Mouse (Mus musculus): ENCODE results near the gene G0s2. TPM values are rescaled to one million over a fixed set of nuclear protein-coding genes. Genes with fewer than 3 reads are reported as not detected.
A peak's percentile ranks its signal among the peaks of the same experiment; 100 is the strongest.

The G0s2 gene
- polyA plus RNA-seq, 1 experiment from 2014 or later: 180 TPM

DNA sequence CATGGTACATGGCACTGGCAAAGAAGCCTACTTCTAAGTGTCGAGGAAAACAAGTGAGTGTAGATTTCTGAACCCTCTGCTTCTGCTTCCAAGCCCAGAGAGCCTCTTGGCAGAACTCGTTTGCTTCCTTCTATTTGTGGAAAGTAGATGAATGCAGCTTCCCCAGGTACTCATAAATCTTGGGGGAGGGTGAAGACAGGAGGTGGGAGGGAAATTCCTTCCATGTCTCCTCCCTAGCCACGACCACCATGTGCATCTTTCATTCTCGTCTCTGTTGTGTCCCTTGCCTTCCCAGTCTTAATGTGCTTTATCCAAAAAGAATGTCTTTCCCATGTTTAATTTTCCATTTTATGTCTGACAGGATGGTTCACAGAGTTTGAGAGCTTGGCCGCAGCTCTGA is 20.4 kb downstream of the G0s2 start:
- H3K4me1 ChIP-seq (ENCODE audit: control insufficient read depth, low read depth, low read length): no peaks in the 10 kb centered on the region
- H3K9me3 ChIP-seq (replicated peaks; ENCODE audit: control insufficient read depth, low read length): no peaks in the 10 kb centered on the region
- H3K36me3 ChIP-seq (ENCODE audit: control insufficient read depth, insufficient read depth): no peaks in the 10 kb centered on the region
- H3K9ac ChIP-seq (ENCODE audit: low read depth, low read length): no peak overlapping the region
- WGBS (ENCODE audit: insufficient replicate concordance): 35% methylated on average over 5 of the region's 5 CpGs
- no peak overlapping the region for H3K27ac ChIP-seq (ENCODE audit: low read length)
- no peak overlapping the region for H3K4me2 ChIP-seq (ENCODE audit: low read depth, low read length)
- H3K27me3 ChIP-seq (ENCODE audit: control insufficient read depth, insufficient read depth, low read depth, low read length): no peaks in the 10 kb centered on the region
- no peak for ATAC-seq (ENCODE audit: low read depth)
- no peak overlapping the region for H3K4me3 ChIP-seq (ENCODE audit: low read depth, low read length)

DNA sequence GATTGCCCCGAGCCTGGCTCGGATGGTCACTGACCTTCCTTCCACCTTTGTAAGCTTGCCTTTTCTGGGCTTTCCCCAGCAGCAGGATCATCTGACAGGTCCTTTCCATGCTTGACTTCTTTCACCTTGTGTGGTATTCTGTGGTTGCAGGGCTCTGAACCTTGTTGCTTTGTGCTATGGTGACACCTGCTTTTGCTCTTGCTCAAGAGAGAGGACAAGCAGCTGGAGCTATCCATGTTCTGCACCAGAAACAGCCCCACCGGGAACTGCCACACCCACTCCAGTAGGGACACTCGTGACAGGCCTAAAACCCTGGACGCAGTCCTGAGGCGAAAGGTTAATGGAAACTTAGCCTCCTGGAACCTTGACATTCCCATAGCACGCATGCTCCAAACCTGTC is 21.6 kb downstream of the G0s2 start:
- no peaks in the 10 kb centered on the region for H3K4me1 ChIP-seq (ENCODE audit: control insufficient read depth, low read depth, low read length)
- WGBS (ENCODE audit: insufficient replicate concordance): 68% methylated on average over 7 of the region's 7 CpGs
- no peak for ATAC-seq (ENCODE audit: low read depth)
- H3K36me3 ChIP-seq (ENCODE audit: control insufficient read depth, insufficient read depth): no peaks in the 10 kb centered on the region
- H3K27ac ChIP-seq (ENCODE audit: low read length): no peak overlapping the region
- H3K27me3 ChIP-seq (ENCODE audit: control insufficient read depth, insufficient read depth, low read depth, low read length): no peaks in the 10 kb centered on the region
- no peak overlapping the region for H3K4me3 ChIP-seq (ENCODE audit: low read depth, low read length)
- no peak overlapping the region for H3K9ac ChIP-seq (ENCODE audit: low read depth, low read length)
- no peaks in the 10 kb centered on the region for H3K9me3 ChIP-seq (replicated peaks; ENCODE audit: control insufficient read depth, low read length)
- H3K4me2 ChIP-seq (ENCODE audit: low read depth, low read length): no peak overlapping the region

DNA sequence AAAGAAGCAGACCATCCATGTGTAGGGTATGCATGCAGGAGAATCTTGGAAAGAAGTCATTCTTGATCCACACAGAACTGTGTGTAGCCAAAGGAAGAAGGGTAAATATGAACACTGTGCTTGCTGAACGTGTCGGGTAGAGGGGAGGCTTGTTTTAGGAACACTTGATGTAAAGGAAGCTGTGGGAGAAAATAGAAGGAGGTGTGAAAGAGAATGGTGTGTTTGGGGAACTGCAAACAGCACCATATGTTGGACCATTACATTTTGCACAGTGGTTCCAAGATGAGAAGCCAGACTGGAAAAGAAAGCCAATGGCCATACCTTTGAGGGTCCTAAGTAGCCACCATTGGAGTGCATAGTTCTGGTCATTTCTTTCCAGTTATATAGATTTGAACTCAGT is 23.0 kb downstream of the G0s2 start:
- no peak overlapping the region for H3K27ac ChIP-seq (ENCODE audit: low read length)
- no peak overlapping the region for H3K4me2 ChIP-seq (ENCODE audit: low read depth, low read length)
- H3K9me3 ChIP-seq (replicated peaks; ENCODE audit: control insufficient read depth, low read length): no peaks in the 10 kb centered on the region
- no peaks in the 10 kb centered on the region for H3K27me3 ChIP-seq (ENCODE audit: control insufficient read depth, insufficient read depth, low read depth, low read length)
- H3K9ac ChIP-seq (ENCODE audit: low read depth, low read length): no peak overlapping the region
- no peaks in the 10 kb centered on the region for H3K4me1 ChIP-seq (ENCODE audit: control insufficient read depth, low read depth, low read length)
- no peaks in the 10 kb centered on the region for H3K36me3 ChIP-seq (ENCODE audit: control insufficient read depth, insufficient read depth)
- no peak for ATAC-seq (ENCODE audit: low read depth)
- 59% methylated on average over 2 of the region's 2 CpGs for whole genome bisulfite sequencing (ENCODE audit: insufficient replicate concordance)
- no peak overlapping the region for H3K4me3 ChIP-seq (ENCODE audit: low read depth, low read length)

DNA sequence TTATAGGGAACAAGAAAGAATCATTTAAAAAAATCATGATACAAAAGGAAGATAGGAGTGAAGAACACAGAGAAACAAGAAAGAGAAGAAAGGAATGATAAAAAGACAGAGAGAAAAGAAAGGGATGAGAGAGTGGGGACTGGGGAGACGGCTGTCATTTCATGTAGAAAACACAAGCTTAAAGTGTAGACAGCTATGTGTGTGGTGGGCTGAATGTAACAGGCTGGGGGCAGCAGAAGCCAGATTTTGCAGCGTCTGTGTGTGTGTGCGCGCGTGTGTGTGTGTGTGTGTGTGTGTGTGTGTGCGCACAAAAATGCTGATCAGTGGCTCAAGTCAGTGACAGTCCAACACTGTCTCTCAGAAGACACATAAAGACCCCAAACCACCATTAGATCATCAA is 28.8 kb downstream of the G0s2 start:
- H3K4me2 ChIP-seq (ENCODE audit: low read depth, low read length): no peak overlapping the region
- H3K4me3 ChIP-seq (ENCODE audit: low read depth, low read length): no peak overlapping the region
- no peaks in the 10 kb centered on the region for H3K4me1 ChIP-seq (ENCODE audit: control insufficient read depth, low read depth, low read length)
- H3K9me3 ChIP-seq (replicated peaks; ENCODE audit: control insufficient read depth, low read length): no peaks in the 10 kb centered on the region
- no peaks in the 10 kb centered on the region for H3K36me3 ChIP-seq (ENCODE audit: control insufficient read depth, insufficient read depth)
- H3K27me3 ChIP-seq (ENCODE audit: control insufficient read depth, insufficient read depth, low read depth, low read length): no peaks in the 10 kb centered on the region
- WGBS (ENCODE audit: insufficient replicate concordance): 85% methylated on average over 6 of the region's 6 CpGs
- ATAC-seq (ENCODE audit: low read depth): no peak
- no peak overlapping the region for H3K27ac ChIP-seq (ENCODE audit: low read length)
- H3K9ac ChIP-seq (ENCODE audit: low read depth, low read length): no peak overlapping the region

DNA sequence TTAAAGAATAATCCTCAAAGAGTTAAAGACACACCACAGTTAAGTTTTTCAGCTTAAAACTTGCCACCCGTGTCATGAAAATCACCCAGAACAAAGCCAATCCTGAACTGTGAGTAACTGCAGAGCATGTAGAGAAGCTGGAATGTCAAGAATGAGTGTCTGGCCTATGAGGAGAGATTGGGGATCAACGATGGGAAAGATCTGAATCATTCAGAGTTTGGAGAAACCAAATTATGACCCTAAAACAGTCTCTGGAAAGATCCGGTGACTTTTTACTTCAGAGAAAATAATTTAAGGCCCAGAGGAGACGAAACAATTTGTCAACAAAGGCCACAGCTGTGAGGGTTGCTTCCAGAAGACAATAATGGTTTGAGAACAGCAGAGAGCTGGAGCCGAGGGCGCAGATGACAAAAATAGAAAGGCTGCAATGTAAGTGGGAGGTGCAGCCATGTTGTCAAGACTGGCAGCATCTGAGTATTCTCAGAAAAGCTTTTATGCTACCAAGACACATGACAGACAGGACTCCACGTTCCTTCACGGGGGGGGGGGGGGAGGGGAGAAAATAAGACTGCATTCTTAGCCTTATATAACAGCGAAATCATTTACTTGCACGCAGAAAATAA is 29.3 kb downstream of the G0s2 start:
- no peak overlapping the region for H3K9ac ChIP-seq (ENCODE audit: low read depth, low read length)
- 52% methylated on average over 10 of the region's 10 CpGs for WGBS (ENCODE audit: insufficient replicate concordance)
- ATAC-seq (ENCODE audit: low read depth): no peak
- no peak overlapping the region for H3K27ac ChIP-seq (ENCODE audit: low read length)
- no peaks in the 10 kb centered on the region for H3K4me1 ChIP-seq (ENCODE audit: control insufficient read depth, low read depth, low read length)
- no peaks in the 10 kb centered on the region for H3K36me3 ChIP-seq (ENCODE audit: control insufficient read depth, insufficient read depth)
- H3K27me3 ChIP-seq (ENCODE audit: control insufficient read depth, insufficient read depth, low read depth, low read length): no peaks in the 10 kb centered on the region
- H3K4me3 ChIP-seq (ENCODE audit: low read depth, low read length): no peak overlapping the region
- no peak overlapping the region for H3K4me2 ChIP-seq (ENCODE audit: low read depth, low read length)
- no peaks in the 10 kb centered on the region for H3K9me3 ChIP-seq (replicated peaks; ENCODE audit: control insufficient read depth, low read length)

DNA sequence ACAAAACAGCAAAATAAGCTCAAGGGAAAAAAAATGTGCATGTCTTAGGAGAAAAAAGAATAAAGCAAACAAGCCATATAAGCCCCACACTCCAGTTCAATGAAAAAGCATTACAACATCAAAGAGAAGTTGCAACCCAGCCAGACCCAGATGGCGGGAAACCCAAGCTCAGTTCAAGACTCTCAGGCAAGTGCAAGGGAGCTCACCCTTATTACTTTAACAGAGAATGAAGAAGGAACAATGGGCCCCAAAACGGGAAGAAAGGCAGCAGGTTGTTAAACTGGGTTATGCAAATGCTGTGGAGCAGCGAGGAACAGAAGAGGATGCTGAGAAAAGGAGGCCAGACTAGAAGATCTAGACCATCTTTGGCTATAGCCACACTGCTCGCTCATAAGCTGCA is 30.2 kb downstream of the G0s2 start:
- no peaks in the 10 kb centered on the region for H3K36me3 ChIP-seq (ENCODE audit: control insufficient read depth, insufficient read depth)
- H3K4me3 ChIP-seq (ENCODE audit: low read depth, low read length): no peak overlapping the region
- no peak overlapping the region for H3K27ac ChIP-seq (ENCODE audit: low read length)
- no peaks in the 10 kb centered on the region for H3K9me3 ChIP-seq (replicated peaks; ENCODE audit: control insufficient read depth, low read length)
- 30% methylated on average over 4 of the region's 4 CpGs for WGBS (ENCODE audit: insufficient replicate concordance)
- no peak overlapping the region for H3K9ac ChIP-seq (ENCODE audit: low read depth, low read length)
- H3K4me2 ChIP-seq (ENCODE audit: low read depth, low read length): no peak overlapping the region
- ATAC-seq (ENCODE audit: low read depth): no peak; the same call in 1 of the 2 replicates
- H3K4me1 ChIP-seq (ENCODE audit: control insufficient read depth, low read depth, low read length): no peaks in the 10 kb centered on the region
- no peaks in the 10 kb centered on the region for H3K27me3 ChIP-seq (ENCODE audit: control insufficient read depth, insufficient read depth, low read depth, low read length)

DNA sequence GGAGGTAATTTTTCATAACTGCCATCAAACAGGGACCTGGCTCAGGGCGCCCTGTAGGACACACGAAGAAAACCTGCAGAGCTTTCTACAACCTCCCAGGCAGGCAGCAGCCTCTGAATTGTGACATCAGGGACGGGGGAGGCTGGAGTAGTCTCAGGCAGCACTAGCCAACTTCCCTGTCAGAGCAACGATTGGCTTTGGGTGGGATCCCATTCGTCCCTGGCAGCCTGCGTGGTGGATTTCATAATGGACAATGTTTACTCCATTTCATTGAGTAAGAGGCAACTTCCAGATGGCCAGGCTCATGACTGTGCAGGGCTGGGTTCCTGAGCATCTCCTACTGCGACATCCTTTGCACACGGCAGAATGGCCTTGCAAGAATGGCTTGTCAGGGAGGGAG is 30.8 kb downstream of the G0s2 start:
- 43% methylated on average over 8 of the region's 8 CpGs for WGBS (ENCODE audit: insufficient replicate concordance)
- no peak overlapping the region for H3K27ac ChIP-seq (ENCODE audit: low read length)
- H3K4me1 ChIP-seq (ENCODE audit: control insufficient read depth, low read depth, low read length): no peaks in the 10 kb centered on the region
- H3K4me3 ChIP-seq (ENCODE audit: low read depth, low read length): peak overlapping the region; percentile 4; the same call in 1 of the 2 replicates
- H3K36me3 ChIP-seq (ENCODE audit: control insufficient read depth, insufficient read depth): no peaks in the 10 kb centered on the region
- ATAC-seq (ENCODE audit: low read depth): peak; percentile 89
- H3K4me2 ChIP-seq (ENCODE audit: low read depth, low read length): no peak overlapping the region
- H3K27me3 ChIP-seq (ENCODE audit: control insufficient read depth, insufficient read depth, low read depth, low read length): no peaks in the 10 kb centered on the region
- no peak overlapping the region for H3K9ac ChIP-seq (ENCODE audit: low read depth, low read length)
- H3K9me3 ChIP-seq (replicated peaks; ENCODE audit: control insufficient read depth, low read length): no peaks in the 10 kb centered on the region

DNA sequence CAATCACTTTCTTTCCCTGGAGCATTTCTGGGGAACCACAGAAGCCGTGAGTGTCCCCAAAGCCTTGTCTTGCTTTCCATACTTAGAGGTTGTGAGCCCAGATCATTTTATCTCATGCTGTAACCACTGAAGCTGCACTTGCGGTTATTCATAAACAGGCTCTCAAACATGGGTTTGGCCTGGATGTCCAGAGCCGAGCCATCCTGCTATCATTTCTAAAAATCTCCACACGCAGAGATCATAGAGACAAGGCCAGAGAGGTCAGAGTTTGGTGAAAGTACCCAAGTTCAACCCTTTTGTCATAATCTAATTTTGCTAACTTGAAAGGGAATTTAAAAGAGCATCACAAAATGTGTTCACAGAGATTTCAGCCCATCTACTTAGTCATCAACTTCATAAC is 31.6 kb downstream of the G0s2 start:
- Histone ChIP-seq H3K4me3 (ENCODE audit: low read depth, low read length) (no peak overlapping the region), H3K36me3 (ENCODE audit: control insufficient read depth, insufficient read depth) (no peaks in the 10 kb centered on the region), H3K9ac (ENCODE audit: low read depth, low read length) (no peak overlapping the region), H3K27me3 (ENCODE audit: control insufficient read depth, insufficient read depth, low read depth, low read length) (no peaks in the 10 kb centered on the region), H3K4me2 (ENCODE audit: low read depth, low read length) (0 out of 2 replicates have a peak overlapping the region, but pooled peaks have one; percentile 3), H3K9me3 (replicated peaks; ENCODE audit: control insufficient read depth, low read length) (no peaks in the 10 kb centered on the region), H3K27ac (ENCODE audit: low read length) (no peak overlapping the region), H3K4me1 (ENCODE audit: control insufficient read depth, low read depth, low read length) (no peaks in the 10 kb centered on the region)
- ATAC-seq (ENCODE audit: low read depth): no peak
- 57% methylated on average over 4 of the region's 4 CpGs for WGBS (ENCODE audit: insufficient replicate concordance)

DNA sequence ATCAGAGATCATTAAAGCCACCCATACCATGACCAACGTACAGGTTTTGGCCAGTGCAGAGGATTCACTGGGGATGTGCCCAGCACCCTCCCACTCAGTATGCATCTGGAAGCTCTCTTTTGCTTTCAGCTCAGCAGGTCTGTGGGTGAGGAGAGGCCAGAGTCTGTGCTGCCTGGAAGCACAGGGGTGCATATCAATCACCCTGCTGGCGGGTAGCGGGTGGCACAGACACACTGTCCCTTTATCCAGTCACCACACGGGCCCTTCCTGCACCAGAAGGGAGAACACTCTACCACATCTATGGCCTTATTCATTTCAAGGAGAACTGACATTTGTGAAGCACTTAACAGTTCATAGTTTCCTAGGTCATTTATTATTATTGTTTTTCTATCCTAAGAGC is 34.6 kb downstream of the G0s2 start:
- H3K27me3 ChIP-seq (ENCODE audit: control insufficient read depth, insufficient read depth, low read depth, low read length): no peaks in the 10 kb centered on the region
- no peak overlapping the region for H3K4me2 ChIP-seq (ENCODE audit: low read depth, low read length)
- no peaks in the 10 kb centered on the region for H3K4me1 ChIP-seq (ENCODE audit: control insufficient read depth, low read depth, low read length)
- WGBS (ENCODE audit: insufficient replicate concordance): 56% methylated on average over 4 of the region's 4 CpGs
- H3K4me3 ChIP-seq (ENCODE audit: low read depth, low read length): no peak overlapping the region
- ATAC-seq (ENCODE audit: low read depth): no peak
- H3K36me3 ChIP-seq (ENCODE audit: control insufficient read depth, insufficient read depth): no peaks in the 10 kb centered on the region
- no peak overlapping the region for H3K27ac ChIP-seq (ENCODE audit: low read length)
- no peaks in the 10 kb centered on the region for H3K9me3 ChIP-seq (replicated peaks; ENCODE audit: control insufficient read depth, low read length)
- no peak overlapping the region for H3K9ac ChIP-seq (ENCODE audit: low read depth, low read length)

All from liver, embryonic 16.5 days (tissue).